Mouse (Mus musculus) c-Kit-positive CD71-positive TER-119-positive erythroid progenitor cells, embryonic 14.5 days (primary cell): ENCODE data around the gene Oscp1.
"Not testable (repeated sequence)": the region's sequence is repeated elsewhere in the genome, so short reads cannot be mapped to it uniquely, and the experiment has no call there.

Source experiments
- DNase-seq: peaks from one replicate; pipeline ENCODE4 v3.0.0-alpha.2; 2013; ENCODE audit warnings: low spot score

Oscp1 gene

DNA sequence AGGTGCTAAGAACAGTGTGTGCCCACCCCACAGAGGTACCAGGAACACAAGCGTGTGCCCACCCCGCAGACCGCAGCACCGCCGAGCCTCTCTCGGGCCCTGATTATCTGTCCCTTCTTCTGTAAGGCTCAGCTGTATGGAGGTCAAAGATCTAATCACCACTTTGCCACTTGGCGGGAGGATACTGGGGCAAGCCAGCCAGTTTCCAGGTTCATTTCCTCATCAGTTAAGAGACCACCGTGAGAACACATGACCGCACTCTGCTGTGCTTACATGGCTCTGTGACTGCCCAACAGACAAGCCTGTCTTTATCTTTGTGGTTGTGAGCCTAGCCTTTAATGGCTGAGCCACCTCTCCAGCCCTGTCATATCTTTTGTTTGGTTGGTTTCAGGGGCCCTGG, 24.7 kb downstream of the Oscp1 start:
- no peak for DNase-seq

DNA sequence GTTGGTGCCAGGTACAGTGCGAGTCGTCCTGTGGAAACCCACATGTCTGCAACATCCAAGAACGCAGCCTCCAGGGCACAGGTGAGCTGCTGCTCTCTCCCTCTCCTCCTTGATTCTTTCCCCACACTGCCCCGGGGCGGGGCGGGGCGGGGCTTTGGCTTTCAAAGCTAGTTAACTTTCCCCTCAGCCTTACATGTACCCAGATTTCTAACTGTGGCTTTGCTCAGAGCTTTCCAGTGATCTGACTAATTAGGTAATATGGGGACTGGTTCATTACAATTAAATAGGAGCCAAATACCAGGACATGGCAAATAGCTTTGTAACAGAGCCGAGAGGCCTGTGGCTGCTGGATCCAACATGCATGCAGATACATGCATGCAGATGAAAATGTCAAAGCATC, 26.0 kb downstream of the Oscp1 start:
- DNase-seq = no peak

DNA sequence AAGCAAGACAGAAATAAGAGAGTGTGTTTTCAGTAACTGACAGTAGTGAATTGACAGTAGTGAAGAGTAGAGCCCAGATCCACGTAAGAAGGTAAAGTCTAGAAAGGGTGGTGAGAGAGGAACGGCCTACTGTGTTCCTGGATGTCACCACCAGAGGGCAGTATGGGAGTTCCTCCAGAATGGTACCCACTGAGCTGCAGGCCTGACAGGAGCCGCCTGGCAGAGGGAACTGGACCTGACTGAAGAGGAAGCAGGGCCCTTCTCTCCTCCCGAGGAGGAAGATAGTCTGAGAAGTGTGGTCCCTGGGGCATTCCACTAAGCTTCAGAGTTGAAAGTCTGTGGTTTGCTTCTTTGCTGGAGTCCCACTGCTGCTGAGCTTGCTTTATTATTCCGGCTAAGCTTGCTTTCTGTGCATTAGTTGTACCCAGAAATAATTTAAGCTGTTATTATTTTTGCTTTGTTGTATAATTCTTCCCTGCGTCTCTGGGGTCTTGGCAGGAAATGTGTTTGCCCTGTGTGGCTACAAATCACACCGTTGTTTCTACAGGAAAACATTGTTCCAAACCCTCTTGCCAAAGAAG, 27.7 kb downstream of the Oscp1 start:
- peak; percentile 82 for DNase-seq

DNA sequence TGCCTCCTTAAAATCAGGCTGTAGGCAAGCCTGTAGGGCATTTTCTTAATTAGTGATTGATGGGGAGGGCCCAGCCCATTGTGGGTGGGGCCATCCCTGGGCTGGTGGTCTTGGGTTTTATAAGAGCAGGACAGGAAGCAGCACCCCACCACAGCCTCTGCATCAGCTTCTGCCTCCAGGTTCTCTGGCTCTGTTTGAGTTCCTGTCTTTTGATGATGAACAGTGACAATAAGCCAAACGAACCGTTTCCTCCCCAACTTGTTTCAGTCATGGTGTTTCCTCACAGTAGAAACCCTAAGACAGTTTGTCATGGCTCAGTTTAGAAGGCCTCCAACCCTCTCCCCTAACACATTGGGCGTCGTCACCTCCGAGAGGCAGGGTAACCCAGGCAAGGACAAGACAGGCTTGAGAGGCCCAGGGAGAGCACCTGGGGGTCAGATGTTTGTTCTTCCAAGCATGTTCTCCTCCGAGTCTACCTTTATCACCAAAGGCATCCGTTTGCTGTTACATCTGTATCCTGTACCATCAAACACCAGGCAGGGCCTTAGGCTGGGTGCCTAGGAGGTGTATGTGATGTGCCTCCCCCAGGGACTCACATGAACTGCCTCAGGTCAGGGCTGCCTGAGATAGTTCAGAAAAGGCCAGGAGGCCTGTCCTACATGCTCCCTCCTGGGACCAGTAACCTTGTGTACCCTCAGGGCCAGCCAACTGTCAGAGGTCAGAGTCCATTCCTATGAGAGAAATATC, 31.9 kb downstream of the Oscp1 start:
- no peak for DNase-seq

DNA sequence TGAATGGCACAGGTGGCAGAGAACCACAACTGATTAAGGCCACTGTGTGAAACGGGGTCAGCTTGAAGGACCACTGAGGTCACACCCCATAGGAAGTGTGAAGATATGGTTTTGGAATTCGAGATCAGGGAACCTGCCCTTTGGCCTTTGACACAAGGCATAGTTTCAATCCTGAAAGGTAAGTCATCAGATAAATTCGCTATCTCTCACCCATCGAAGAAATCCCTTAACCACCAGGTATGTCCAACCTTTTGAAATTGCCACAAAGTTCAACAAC, 32.4 kb downstream of the Oscp1 start:
- DNase-seq = no peak

DNA sequence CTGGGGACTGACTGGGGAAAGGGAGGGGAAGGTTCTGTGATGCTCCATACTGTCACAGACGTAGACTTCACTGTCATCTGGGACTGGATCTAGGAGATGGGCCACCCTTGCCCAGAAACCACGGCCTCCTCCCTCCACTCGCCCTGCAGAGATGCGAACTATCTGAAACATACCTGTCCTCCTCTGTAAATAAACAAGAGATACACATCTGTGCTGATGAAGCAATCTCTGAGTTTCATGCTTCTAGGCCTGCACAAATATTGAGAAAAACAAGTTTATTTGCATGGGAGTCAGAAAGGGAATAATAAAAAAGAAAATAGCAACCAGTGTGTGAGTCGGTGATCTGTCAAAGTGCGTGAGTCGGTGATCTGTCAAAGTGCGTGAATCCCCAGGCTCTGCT, 33.5 kb downstream of the Oscp1 start:
- no peak for DNase-seq

DNA sequence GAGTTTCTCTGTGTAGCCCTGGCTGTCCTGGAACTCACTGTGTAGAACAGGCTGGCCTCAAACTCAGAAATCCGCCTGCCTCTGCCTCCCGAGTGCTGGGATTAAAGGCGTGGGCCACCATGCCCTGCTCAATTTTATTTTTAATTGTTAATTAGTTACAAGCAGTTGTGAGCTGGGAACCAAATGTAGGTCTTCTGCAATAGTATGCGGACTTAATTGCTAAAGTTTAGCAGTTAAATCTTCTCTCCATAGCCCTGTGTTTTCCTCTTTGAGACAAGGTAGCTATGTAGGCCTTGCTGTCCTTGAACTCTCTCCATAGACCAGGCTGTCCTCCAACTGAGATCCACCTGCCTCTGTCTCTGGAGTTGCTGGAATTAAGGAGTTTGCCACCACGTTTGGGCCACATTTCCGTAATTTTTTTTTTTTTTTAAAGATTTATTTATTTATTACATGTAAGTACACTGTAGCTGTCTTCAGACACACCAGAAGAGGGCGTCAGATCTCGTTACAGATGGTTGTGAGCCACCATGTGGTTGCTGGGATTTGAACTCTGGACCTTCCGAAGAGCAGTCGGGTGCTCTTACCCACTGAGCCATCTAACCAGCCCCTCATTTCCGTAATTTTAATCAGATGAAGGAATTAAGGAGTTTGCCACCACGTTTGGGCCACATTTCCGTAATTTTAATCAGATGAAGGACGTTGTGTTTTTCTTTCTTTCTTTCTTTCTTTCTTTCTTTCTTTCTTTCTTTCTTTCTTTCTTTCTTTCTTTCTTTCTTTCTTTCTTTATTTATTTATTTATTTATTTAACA, 37.5 kb downstream of the Oscp1 start:
- DNase-seq = not testable (repeated sequence)

DNA sequence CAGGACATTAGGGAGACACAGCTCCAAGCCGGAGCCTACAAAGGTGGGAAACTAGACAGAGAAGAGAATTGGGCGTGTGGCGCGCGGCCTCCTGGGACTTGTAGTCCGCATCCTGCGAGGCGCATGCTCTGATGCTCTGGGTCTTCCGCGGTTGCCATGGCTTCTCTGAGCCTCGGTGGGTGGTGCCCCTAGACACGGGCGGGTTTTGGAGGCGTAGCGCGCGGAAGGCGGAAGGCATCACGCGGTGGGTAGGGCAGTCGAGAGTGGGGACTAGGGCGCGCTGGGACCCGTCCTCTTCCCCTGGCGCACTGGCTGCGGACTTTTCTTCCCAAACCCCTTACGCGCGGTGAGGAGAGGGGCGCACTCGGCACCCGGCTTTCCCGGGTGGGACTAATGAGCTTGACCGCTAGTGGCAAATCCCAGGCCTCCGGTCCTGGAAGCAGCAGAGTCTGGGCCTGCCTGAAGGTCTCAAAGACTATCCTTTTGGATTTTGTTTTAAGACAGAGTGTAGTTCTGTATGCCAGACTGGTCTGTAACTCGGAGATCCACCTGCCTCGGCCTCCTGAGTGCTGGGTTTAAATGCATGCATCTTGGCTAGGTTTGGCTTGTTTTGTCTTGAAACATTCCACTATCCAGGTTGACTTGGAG, 38.2 kb downstream of the Oscp1 start, which contains the start of gene Lsm10:
Lsm10 (plus strand) TSS at position 160 of the 648 bp plus-strand sequence.
- DNase-seq = peak; percentile 92

DNA sequence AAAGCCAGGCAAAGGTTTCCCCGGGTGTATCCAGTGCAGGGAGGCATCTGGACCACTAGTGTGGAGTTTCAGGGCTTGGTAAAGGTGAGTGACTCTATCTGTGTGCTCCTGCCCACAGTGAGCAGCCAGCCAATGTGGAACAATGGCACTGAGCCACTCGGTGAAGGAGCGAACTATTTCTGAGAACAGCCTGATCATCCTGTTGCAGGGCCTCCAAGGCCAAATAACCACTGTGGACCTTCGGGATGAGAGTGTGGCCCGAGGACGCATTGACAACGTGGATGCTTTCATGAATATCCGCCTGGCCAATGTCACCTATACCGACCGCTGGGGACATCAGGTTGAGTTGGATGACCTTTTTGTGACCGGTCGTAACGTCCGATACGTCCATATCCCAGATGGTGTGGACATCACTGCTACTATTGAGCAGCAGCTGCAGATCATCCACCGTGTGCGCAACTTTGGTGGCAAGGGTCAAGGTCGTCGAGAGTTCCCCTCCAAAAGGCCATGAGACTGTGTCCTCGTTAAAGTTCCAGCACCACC, 39.4 kb downstream of the Oscp1 start:
- DNase-seq = no peak

DNA sequence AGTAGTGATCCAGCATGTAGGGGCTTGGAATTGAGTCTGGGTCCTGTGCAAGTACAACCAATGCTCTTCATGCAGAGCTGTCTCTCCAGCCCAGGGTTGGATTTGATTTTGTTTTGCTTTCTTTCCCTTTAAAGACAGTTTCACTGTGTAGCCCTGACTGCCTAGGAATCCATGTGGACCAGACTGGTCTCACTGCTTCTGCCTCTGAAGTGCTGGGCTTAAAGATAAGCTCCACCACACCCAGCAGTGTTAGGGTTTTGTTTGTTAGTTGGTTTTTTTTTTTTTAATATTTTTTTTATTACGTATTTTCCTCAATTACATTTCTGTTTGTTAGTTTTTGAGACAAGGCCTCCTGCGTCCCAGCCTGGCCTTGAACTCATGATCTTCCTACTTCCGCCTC, 41.0 kb downstream of the Oscp1 start:
- DNase-seq = peak; percentile 53

DNA sequence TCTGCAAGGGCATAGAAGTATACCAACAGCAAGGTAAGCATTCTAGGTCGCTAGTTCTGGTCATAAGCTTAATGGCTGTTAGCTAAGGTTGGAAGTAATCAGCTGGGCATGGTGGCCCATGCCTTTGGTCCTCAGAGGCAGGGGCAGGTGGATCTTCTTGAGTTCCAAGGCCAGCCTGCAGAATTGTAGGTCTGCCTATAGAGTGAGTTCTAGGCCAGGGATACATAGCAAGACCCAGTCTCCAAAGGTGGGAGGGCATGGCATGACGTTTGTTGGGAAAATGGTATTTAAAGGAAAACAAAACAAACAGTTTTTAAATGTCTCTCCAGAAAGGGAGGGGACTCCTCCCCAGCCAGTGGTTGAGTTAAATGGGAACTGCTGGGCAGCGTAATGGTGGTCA, 42.4 kb downstream of the Oscp1 start:
- DNase-seq = no peak

DNA sequence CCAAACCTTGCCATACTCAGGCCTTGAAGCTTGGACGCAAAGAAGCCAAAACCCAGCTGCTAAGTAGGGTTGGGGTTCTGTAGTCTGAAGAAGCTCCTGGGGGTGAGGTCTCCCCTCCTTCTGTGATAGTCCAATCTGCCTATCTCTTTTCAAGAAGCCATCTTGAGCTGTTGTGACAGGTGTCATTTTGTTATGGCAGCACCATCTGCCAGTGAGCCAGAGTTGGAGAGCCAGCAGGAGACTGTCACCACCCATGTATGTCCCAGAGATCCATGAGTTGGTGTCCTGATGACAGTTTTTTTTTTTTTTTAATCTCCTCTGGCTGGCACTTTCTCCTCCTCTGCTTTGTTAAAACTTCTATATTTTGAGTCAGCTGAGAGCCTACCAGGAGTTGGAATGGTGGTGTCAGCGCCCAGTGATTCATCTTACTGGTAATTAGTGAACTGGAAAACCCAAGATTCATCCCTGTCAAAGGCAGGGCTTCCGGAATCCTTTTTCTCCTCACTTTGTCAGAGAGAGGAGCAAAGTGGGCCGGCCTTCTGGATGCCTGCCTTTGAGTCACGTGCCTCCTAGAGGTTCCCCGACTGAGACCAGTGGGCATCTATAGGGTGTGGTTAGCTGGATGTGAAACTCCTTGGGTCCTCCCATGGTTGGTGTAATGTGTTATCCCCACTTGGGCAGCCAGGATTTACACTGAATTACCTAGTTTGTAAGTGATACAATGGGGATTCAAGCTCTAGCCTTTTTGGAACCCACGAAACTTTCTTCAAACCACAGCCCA, 43.9 kb downstream of the Oscp1 start:
- peak; percentile 65 for DNase-seq

DNA sequence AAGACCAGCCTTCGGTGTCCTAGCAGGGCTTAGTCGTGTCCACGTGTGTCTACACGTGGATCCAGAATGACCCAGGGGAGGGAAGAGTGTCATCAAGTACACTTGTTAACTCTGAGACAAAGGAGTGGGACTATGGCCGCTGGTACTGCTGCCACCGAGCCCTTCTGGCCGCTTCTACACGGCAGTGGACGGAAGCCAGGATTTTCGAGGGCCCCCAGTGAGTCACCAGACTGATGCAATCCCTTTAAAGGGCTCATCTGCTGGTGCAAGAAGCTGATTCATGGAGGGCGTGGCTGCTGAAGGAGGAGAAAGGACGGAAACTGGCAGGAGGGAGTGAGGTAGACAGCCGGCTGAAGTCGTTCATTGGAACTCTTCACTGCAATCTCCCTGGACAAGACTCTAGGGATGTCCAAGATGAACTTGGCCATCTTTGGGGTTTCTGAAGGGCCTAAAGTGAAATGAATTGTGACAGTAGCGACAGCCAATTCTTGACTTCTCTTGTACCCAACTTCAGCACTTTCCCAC, 44.8 kb downstream of the Oscp1 start:
- peak; percentile 94 for DNase-seq

DNA sequence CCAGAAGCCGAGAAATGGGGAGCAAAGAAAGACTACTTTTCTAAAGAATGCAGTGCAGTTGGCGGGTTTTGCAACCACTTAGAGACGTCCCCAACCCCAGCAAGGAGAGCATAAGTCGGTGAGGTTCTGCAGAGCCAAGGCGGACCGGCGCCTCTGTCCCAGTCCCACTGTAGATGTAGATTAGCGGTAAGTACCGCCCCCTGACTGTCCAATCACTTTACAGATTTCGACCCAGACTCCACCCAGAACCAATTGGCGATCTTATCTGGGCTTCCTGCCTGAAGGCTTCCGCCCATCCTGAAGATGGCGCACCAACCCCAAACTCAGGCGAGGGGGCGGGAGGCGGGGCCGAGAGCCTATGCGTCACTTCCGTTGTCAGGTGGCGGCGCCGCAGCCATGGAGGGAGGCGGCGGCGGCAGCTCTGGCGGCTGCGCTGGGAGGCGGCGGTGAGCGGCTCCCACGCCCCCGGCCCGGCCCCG, 45.3 kb downstream of the Oscp1 start, which contains the start of gene Stk40:
Stk40 (plus strand) TSS at position 368 of the 479 bp plus-strand sequence.
- DNase-seq = peak; percentile 98

DNA sequence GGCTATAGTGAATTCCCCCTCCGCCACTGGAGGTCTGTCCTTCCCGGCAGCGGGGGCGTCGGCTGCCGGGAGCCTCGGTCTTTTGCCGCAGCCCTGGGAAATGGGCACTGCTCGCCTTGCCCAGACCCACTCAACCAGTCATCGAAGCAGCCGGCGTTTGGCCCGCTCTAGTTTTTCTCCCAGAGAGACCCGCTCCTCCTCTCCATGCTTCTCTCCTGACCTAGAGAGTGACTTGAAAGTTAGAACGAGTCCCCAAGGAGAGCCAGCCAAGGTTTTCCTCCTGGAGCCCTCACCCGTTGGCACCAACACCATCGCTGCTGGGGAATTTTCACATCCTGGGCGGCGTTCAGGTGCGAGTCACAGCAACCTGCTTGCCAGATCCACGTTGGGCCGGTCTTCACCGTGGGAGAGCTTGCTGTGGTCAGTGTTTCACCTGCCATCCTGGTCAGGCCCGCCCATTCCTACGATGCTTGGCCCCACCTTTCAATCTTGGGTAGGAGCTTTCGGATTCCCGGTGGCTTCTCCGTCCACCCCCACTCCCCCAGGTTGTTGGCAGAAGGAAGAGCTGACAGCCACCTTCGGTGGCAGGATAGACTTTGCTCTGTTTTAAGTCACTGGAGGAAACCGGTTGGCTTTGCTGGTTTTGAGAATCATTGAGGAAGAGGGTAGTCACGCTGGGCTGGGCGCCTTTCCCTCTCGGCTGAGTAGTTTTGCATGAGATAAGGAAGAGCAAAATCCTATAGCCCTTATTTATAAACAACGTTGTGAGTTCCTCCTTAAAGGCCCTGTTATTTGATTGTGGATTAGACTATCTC, 46.1 kb downstream of the Oscp1 start:
- no peak for DNase-seq

DNA sequence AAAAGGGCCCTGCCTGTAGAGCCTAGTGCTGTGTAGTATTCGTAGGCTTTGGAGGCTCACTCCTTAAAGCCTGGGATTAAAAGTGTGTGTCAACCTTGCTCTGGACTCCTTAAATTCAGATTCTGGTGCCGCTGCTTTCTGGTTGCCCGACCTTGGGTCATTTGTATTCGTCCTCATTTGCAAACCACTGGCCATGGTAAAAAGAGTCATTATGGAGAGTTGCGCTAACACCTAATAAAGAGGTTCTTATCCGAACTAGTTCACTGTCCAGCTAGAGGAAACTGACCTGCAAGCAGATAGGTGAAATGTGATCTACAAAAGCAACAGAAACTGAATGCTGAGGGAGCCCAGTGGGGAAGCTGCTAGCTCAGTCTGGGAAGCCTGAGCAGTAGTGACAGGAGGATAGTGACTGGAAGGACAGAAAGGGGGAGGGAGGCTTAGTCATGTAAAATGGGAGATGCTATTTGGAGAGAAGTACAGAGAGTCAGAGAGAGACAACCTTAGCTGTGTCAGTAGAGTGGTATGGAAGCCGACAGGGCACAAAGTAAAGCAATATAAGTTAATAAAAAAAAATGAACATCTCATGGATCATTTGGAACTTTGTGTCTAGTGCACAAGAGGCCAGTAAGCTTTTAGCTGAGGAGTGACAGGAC, 46.9 kb downstream of the Oscp1 start:
- DNase-seq = no peak

DNA sequence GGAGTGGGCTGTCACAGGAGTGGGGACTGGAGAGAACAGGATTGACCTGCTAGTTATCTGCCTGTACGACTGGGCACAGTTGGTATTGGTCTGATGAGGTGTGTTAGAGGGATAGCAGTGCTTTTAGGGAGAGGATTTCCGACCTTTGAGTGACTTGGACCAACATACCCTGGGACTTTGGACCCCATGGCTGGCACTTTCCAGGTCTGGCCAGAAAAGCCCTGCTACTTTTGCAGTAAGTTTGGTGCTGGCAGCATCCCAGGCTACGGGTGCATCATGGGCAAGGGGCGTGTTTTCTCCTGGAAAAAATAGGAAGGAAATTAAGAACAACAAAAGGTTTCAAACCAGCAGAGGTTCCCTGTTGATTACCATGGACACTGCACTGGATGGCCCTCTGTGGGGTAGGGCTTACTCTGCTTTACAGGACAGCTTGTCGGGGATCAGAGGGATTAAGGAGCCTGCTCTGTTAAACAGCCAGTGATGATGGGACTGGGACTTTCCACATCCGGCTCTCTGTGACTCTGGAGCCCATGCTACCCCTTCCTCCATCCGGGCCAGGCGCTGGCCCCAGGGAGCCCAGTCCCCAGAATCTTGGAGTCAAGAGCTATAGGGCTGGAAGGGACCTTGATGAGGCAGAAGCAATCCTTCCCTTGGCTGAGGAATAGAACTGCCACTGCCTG, 49.8 kb downstream of the Oscp1 start:
- DNase-seq = no peak

DNA sequence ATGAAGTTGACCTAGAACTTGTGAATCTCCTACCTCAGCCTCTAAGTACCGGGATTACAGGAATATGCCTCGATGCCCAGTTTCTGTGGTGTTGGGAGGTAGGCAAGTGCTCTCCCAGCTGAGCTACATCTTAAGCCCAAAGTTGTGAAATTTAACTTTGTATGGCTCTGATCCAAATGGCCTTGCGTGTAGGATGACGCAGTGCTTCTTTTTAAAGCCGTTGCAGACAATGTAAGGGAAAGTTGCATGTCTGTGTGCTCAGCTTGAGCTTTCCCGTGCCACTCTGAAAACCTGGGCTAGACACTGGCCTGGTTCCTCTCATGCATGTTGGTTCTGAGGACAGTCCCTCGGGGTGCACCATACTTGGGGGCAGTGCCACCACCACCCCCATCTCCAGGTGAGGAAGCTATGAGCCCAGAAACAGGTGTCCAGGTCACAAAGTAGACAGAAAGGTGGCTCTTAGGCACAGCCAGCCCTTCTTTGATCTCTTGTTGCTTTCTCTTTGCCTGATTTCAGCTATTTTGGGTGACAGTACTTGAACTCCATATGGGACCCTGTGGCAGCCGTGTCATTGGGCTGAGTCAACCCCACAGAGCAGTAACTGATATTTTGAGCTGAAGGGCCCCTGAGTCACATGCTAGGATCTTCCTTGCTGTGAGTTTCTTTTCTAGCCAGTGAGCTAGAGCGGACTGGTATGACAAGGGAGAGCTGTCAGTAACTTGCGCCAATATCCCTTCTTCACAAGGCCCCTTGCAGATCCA, 51.4 kb downstream of the Oscp1 start:
- DNase-seq = no peak
